Mouse (Mus musculus): ENCODE data around the gene Lsm11.
"Not testable (repeated sequence)": the region's sequence is repeated elsewhere in the genome, so short reads cannot be mapped to it uniquely, and the experiment has no call there.

Gene Lsm11

DNA sequence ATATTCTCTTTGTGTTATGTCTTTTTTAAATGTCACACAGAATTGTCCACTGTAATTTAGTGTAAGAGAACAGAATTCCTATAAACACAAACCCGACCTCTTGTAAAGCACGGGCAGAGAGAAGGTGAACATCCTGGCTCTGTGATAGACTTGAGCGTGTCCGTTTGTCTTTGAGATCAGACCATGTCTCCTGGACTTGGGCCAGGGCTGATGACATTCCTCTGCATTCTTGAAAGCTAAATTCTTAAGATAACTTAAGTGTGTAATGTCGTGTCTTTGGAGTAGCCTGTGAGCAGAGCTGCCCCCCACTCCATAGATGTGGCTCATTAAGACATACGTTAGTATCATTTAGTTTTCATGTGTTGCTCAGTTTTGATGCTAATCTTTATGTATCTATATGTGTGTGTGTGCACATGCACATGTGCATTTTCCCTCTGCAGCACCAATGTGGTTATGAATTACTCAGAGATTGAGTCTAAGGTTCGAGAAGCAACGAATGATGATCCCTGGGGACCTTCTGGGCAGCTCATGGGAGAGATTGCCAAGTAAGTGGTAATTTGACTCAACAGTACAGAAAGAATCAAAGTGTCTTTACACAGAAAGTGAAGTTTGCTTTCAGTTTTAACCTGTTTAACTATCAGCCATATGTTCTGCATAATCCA is 61.3 kb downstream of the Lsm11 start:
- DNase-seq (ENCODE audit: low read depth, low spot score) = no peak

DNA sequence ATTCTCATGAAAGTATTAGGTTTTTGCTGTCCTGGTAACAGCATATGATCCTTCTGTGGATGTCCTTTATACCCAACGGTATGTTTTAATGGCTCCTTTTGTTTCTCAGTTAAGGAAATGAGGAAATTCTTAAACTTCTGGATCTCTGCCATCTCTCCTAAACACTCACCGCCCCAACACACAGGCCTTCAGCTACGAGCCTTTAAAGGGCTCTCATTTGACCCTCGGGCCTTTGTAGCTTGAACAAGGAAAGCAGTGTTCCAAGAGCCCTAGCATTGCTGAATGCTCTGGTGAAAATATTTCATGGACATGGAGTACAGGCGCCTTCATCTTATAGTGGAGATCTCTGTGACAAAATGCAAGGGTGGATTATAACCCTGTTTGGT is 63.1 kb downstream of the Lsm11 start:
- no peak for DNase-seq (ENCODE audit: low read depth, low spot score)

DNA sequence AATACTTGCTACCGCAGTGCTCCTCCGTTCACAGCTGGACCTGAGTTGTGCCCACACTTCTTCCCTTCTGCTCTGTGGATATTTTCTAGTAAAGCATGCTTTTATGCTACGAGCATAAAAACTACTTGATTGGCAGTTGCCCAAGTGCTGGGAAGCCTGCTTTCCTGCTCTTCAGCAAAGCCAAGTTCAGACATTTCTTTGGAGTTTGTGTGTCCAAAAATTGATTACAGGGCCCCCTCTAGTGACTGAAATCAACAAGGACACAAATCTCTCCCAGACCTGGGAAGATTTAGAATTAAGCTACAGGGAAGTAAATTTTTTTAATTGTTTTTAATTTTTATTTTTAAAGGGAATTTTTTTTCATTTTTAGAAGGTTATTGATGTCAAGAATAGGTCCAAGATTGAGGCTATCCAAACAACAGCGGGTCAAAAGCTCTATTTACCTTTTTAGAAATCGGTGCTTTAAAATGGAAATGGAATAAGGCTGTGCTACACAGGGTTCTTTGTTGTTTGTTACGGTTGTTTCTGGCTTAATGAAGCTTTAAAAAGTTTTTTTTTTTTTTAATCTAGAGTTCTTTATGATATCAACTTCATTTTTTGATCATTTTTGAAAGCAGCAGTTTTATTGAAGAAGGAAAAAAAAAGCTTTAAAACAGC is 63.6 kb downstream of the Lsm11 start:
- DNase-seq (ENCODE audit: low read depth, low spot score) = peak; percentile 44

DNA sequence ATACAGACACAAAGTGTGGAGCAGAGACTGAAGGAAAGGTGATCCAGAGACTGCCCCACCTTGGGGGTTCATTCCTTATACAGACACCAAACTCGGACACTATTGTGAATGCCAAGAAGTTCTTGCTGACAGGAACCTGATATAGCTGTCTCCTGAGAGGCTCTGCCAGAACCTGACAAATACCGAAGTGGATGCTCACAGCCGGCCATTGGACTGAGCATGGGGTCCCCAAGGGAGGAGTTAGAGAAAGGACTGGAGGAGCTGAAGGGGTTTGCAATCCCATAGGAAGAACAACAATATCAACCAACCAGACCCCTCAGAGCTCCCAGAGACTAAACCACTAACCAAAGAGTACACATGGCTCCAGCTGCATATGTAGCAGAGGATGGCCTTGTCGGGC is 65.4 kb downstream of the Lsm11 start:
- DNase-seq (ENCODE audit: low read depth, low spot score) = not testable (repeated sequence)

Measured in R1 (cell line).